Mouse (Mus musculus): ENCODE measurements around the gene Sh3kbp1.

DNA sequence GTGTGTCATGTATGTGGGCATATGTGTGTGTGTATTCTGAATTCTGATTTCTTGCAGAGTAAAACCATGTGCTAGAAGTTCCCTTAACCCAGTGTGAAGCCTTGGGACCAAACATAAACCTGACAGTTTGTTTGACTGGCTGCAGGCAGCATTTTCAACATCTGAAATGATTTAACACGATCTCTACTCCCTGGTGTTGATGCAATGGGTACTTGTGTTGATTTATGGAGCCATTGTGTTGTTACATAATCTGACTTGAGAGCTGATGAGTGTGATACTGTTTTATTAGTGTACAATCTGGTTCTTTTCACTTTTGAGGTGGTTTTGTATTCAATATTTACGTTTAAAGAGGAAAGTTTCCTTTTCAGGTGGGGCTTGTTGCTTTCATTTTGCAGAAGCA, 204.1 kb downstream of the Sh3kbp1 start:
- TF ChIP-seq POLR2A (IDR thresholded peaks at IDR 0.05; ENCODE audit: low read depth, low read length) (no peak), CTCF (conservative IDR thresholded peaks at IDR 0.05 in 1 of 2, IDR thresholded peaks at IDR 0.05 in 1 of 2; ENCODE audit: low read depth in 2 of 2, low read length in 2 of 2) (no peak), CHD2 (IDR thresholded peaks at IDR 0.05; ENCODE audit: low read length) (no peak), ZKSCAN1 (IDR thresholded peaks at IDR 0.05; ENCODE audit: borderline replicate concordance, low read depth, low read length) (no peak), EP300 (IDR thresholded peaks at IDR 0.05; ENCODE audit: low read length) (no peak), GABPA (IDR thresholded peaks at IDR 0.05; ENCODE audit: insufficient replicate concordance, low read depth, low read length) (no peak), JUND (conservative IDR thresholded peaks at IDR 0.05; ENCODE audit: low read depth, low read length) (no peak)
